Mouse (Mus musculus): ENCODE results near the gene 1700001P01Rik. TPM values are rescaled to one million over a fixed set of nuclear protein-coding genes. Genes with fewer than 3 reads are reported as not detected.

The 1700001P01Rik gene
- not detected in 2 replicates for polyA plus RNA-seq (2012; rRNA removed)

GRCm38 (mm10) chr11:97775808-97776496 lies at the start of gene 1700001P01Rik:
1700001P01Rik (minus strand) TSS chr11:97775918.
- Histone ChIP-seq H3K4me1 (ENCODE audit: control insufficient read depth, insufficient read depth, insufficient read length, low read length) (peaks cover 10% of the 10 kb centered on the region; the same call in 1 of the 2 replicates), H3K27ac (ENCODE audit: insufficient read depth, low read depth, low read length) (no peak within 1 kb of the TSS), H3K4me3 (ENCODE audit: low read depth, low read length) (no peak within 1 kb of the TSS), H3K36me3 (ENCODE audit: control insufficient read depth, insufficient read depth, low read length) (peaks cover 42% of the 10 kb centered on the region), H3K27me3 (ENCODE audit: control insufficient read depth, insufficient read depth, low read length) (no peaks in the 10 kb centered on the region)
- TF ChIP-seq CTCF (IDR thresholded peaks at IDR 0.05; ENCODE audit: extremely low read depth, insufficient read length, insufficient replicate concordance, low read depth, low read length) (no peak), POLR2A (IDR thresholded peaks at IDR 0.05; ENCODE audit: low read depth, low read length) (no peak)
- 45% methylated on average over 17 of the region's 17 CpGs for WGBS

- peaks cover 69% of the 10 kb centered on the region for H3K36me3 ChIP-seq (ENCODE audit: control insufficient read depth, insufficient read depth, low read length)
- H3K27ac ChIP-seq (ENCODE audit: insufficient read depth, low read depth, low read length), result 0 out of 2 replicates have a peak overlapping the region, but pooled peaks have one; percentile 14
- TF ChIP-seq POLR2A (IDR thresholded peaks at IDR 0.05; ENCODE audit: low read depth, low read length) (no peak), CTCF (IDR thresholded peaks at IDR 0.05; ENCODE audit: extremely low read depth, insufficient read length, insufficient replicate concordance, low read depth, low read length) (no peak)
- H3K27me3 ChIP-seq (ENCODE audit: control insufficient read depth, insufficient read depth, low read length), result no peaks in the 10 kb centered on the region
- no peak overlapping the region for H3K4me3 ChIP-seq (ENCODE audit: low read depth, low read length)
- peaks cover 54% of the 10 kb centered on the region for H3K4me1 ChIP-seq (ENCODE audit: control insufficient read depth, insufficient read depth, insufficient read length, low read length)
- 75% methylated on average over 10 of the region's 10 CpGs for WGBS
Observed at GRCm38 (mm10) chr11:97825295-97825694, 49.6 kb upstream of the 1700001P01Rik start.

GRCm38 (mm10) chr11:97824895-97825294 lies 49.2 kb upstream of the 1700001P01Rik start:
- peaks cover 53% of the 10 kb centered on the region for H3K4me1 ChIP-seq (ENCODE audit: control insufficient read depth, insufficient read depth, insufficient read length, low read length)

DNA sequence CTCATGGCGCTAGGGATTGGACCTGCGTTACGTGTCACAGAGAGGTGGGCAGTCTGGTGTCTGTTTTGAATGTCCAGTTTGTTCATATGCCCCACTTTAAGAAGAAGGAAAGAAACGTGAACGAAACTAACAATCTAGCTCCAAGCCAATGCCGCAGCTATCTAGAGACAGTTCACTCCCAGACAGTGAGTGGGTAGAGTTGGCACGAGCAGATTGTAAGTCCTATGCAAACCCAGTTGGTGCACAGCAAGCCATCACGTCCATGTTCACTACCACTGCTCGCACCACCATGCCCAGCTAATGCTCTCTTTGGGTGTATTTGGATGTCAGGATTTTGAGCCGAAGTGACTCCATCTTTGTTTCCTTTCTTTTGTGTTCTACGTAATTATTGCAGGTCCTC lies 48.5 kb upstream of the 1700001P01Rik start:
- Histone ChIP-seq H3K27ac (ENCODE audit: insufficient read depth, low read depth, low read length) (no peak overlapping the region), H3K27me3 (ENCODE audit: control insufficient read depth, insufficient read depth, low read length) (no peaks in the 10 kb centered on the region), H3K4me3 (ENCODE audit: low read depth, low read length) (no peak overlapping the region), H3K4me1 (ENCODE audit: control insufficient read depth, insufficient read depth, insufficient read length, low read length) (peaks cover 58% of the 10 kb centered on the region), H3K36me3 (ENCODE audit: control insufficient read depth, insufficient read depth, low read length) (peaks cover 67% of the 10 kb centered on the region)
- TF ChIP-seq POLR2A (IDR thresholded peaks at IDR 0.05; ENCODE audit: low read depth, low read length) (no peak), CTCF (IDR thresholded peaks at IDR 0.05; ENCODE audit: extremely low read depth, insufficient read length, insufficient replicate concordance, low read depth, low read length) (no peak)
- WGBS, result 92% methylated on average over 11 of the region's 11 CpGs

More at GRCm38 (mm10) chr11:97824895-97825294, 49.2 kb upstream of the 1700001P01Rik start:
- Histone ChIP-seq H3K27me3 (ENCODE audit: control insufficient read depth, insufficient read depth, low read length) (no peaks in the 10 kb centered on the region), H3K27ac (ENCODE audit: insufficient read depth, low read depth, low read length) (0 out of 2 replicates have a peak overlapping the region, but pooled peaks have one; percentile 14), H3K36me3 (ENCODE audit: control insufficient read depth, insufficient read depth, low read length) (peaks cover 70% of the 10 kb centered on the region), H3K4me3 (ENCODE audit: low read depth, low read length) (no peak overlapping the region)
- 44% methylated on average over 6 of the region's 6 CpGs for WGBS
- TF ChIP-seq CTCF (IDR thresholded peaks at IDR 0.05; ENCODE audit: extremely low read depth, insufficient read length, insufficient replicate concordance, low read depth, low read length) (no peak), POLR2A (IDR thresholded peaks at IDR 0.05; ENCODE audit: low read depth, low read length) (no peak)

DNA sequence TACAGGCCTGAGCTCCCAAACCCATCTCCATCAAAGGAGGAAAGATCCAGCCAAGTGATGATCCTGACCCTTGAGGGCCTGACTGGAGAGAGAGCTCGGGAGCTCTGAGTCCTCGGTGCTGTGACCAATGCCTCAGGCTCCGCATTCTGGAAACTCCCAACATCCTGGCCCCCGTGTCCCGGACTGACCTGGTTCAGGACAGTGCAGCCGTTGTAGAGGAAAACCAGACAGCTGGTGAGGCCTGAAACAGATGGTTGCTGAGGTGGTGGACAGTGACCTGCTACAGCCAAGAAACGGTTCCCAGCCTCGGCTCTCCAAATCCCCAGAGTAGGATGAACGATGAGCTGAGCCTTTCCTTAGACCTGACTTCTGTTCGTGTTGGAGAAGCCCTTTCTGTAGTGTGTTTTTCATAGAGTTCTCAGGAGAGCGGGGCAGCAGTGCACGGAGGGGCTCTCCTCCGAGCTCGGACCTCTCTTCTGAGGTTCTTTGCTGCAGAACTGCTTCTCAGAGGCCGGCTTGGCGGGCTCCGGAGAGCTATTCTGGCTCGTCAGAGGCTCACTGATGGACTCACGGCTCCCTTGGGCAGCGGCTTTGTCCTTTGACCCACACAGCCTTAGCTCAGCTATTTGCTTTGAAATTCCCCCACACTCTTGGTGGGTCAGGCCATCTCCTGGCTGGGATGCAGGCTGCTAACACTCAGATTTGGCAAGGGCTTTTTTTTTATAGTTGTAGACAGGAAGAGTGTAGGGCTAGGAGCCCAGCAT lies 47.3 kb upstream of the 1700001P01Rik start:
- Histone ChIP-seq H3K36me3 (ENCODE audit: control insufficient read depth, insufficient read depth, low read length) (peaks cover 68% of the 10 kb centered on the region), H3K4me3 (ENCODE audit: low read depth, low read length) (no peak overlapping the region), H3K27ac (ENCODE audit: insufficient read depth, low read depth, low read length) (no peak overlapping the region), H3K4me1 (ENCODE audit: control insufficient read depth, insufficient read depth, insufficient read length, low read length) (peaks cover 70% of the 10 kb centered on the region), H3K27me3 (ENCODE audit: control insufficient read depth, insufficient read depth, low read length) (no peaks in the 10 kb centered on the region)
- TF ChIP-seq POLR2A (IDR thresholded peaks at IDR 0.05; ENCODE audit: low read depth, low read length) (no peak), CTCF (IDR thresholded peaks at IDR 0.05; ENCODE audit: extremely low read depth, insufficient read length, insufficient replicate concordance, low read depth, low read length) (no peak)
- WGBS, result 75% methylated on average over 20 of the region's 20 CpGs

- Histone ChIP-seq H3K27me3 (ENCODE audit: control insufficient read depth, insufficient read depth, low read length) (no peaks in the 10 kb centered on the region), H3K4me1 (ENCODE audit: control insufficient read depth, insufficient read depth, insufficient read length, low read length) (peaks cover 70% of the 10 kb centered on the region), H3K36me3 (ENCODE audit: control insufficient read depth, insufficient read depth, low read length) (peaks cover 65% of the 10 kb centered on the region), H3K4me3 (ENCODE audit: low read depth, low read length) (no peak overlapping the region), H3K27ac (ENCODE audit: insufficient read depth, low read depth, low read length) (peak overlapping the region; percentile 34)
- TF ChIP-seq CTCF (IDR thresholded peaks at IDR 0.05; ENCODE audit: extremely low read depth, insufficient read length, insufficient replicate concordance, low read depth, low read length) (no peak), POLR2A (IDR thresholded peaks at IDR 0.05; ENCODE audit: low read depth, low read length) (no peak)
- 83% methylated on average over 8 of the region's 8 CpGs for WGBS
Observed at GRCm38 (mm10) chr11:97821401-97822064, 45.8 kb upstream of the 1700001P01Rik start.

Measured in small intestine, adult 2 months (tissue).